Mouse (Mus musculus) large intestine, adult 2 months (tissue): Measurements from ENCODE around the gene Plekhb1. TPM values are rescaled to one million over a fixed set of nuclear protein-coding genes. Genes with fewer than 3 reads are reported as not detected.

Experiments
- DNase-seq: peaks from one replicate; pipeline ENCODE4 v3.0.0-alpha.2; 2012; ENCODE audit warnings: low read depth, low spot score
- WGBS: fragments of 180-500 bp; shearing (Covaris S2); methylation state at CpG from one replicate; pipeline ENCODE4 v1.1.7; 2018; 5-methylcytosine and 5-hydroxymethylcytosine counted together
- polyA plus RNA-seq: library from polyadenylated mRNA; depleted of rRNA; stranded (reverse); fragments of >200 nt; gene quantifications from 2 replicates; pipeline ENCODE4 v1.2.3, GENCODE M21; 2012

Plekhb1 gene
- polyA plus RNA-seq, 1 experiment = 9.1 TPM

DNA sequence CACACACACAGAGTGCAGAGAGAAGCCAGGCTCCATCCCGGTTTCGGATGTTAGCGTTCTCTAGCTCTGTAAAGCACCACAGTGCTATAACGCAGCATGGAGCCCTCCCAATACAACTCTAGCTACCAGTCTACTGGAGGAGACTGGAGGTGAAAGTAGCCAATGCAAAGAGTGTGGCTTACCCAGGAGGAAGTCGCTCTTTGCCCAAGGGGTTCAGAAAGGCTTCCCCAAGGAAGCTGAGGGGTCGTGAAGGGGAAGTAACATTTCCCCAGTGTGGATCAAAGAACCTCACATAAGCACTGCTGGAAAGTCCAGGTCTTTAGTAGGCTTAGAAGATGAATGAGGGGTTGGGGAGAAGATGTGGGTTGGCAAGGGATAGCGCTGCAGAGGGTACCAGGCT is 950 bp downstream of the Plekhb1 start:
- DNase-seq = no peak
- 87% methylated on average over 7 of the region's 7 CpGs for WGBS

DNA sequence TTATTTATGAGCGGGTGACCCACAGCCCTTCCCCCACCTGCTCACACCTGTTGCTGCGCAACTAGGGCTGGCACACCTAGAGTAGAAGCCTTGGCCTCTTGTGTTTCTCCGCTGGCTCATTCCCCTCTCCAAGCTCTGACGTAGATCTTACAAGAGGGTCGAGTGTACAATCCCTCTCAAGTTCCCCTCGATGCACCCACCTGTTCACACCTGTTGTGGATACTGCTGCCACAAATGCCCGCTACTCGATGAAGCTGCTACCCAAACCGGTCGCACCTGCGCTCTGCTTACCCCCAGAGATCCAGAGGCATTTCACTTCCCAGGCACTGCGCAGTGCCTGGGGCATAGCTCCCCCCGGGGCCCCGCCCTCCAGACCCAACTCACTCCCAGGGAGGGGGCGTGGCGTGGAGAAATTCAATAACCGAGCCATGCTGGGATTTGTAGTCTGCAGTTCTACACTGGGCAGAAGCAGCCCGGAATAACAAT is 4.1 kb downstream of the Plekhb1 start:
- DNase-seq = no peak
- 25% methylated on average over 18 of the region's 18 CpGs for WGBS

DNA sequence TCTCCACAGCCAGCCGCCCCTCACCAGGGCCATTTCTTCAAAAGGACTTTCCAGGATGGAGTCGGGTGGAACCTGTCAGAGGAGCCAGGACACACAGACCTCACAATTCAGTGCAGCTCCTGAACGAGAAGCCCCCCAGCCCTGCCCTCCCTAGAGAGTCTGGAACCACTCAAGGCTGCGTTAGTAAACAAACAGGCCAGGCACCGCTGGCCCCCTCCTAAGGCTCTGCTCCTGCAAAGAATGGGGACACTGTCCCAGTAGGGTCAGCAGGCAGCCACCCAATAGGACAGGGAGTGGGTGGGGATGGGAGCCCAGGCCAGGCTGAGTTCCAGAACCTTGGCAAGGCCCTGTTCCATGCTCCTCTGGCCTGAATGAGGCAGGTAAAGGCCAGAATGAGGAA is 5.5 kb downstream of the Plekhb1 start:
- WGBS = 53% methylated on average over 5 of the region's 5 CpGs
- no peak for DNase-seq

DNA sequence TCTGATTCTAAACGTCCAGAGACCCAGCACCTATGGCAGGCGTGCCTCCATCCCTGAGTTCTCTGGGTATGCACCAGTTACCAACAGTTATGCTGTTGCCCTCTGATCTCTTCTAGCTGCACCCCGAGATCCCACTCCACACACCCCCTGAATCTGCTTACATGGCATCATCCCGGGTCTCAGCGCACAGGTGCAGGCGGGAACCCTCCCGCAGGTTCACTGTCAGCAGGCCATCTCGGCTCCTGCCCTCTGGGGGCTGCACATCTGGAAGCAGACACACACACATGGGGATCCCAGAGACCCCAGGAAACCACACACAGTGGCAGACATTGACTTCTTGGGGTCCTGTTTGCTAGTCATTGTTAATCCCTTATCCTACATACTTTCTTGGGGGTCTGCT is 7.8 kb downstream of the Plekhb1 start:
- no peak for DNase-seq
- 90% methylated on average over 8 of the region's 8 CpGs for WGBS

DNA sequence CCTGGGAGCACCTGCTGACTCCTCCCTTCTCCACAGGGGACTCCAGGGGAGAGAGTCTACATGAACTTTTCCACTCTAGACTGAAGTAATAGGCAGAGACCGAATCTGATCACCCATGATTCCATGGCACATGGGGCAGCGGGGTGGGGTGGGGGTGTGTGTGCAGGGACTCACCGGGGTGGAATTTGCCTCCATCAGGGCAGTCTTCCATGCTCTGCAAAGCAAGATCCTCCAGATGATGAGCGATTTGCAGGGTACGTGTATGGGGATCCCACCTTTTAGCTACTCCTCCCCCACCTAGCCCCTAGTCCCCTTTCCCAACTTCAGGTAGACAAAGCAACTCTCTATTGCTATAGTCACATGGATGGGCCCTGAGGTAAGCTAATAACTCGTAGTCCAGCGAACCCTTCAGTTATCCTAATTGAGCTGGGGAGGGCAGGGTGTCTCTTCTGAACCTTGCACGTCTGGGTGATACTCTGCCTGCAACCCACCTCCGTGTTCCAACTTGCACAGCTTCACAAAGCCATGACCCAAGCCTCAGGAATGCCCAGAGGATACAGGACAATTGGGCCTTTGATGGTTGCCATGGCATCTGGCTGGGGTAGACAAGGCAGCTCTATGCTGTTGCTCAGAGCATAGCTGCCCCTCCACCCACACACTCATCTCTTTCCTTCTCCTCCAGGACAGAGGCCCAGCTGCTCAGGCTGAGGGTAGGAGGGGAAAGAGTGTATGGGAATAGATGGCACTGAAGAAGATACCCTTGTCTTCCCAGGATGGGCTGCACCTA is 8.5 kb downstream of the Plekhb1 start:
- no peak for DNase-seq
- WGBS = 86% methylated on average over 9 of the region's 9 CpGs

DNA sequence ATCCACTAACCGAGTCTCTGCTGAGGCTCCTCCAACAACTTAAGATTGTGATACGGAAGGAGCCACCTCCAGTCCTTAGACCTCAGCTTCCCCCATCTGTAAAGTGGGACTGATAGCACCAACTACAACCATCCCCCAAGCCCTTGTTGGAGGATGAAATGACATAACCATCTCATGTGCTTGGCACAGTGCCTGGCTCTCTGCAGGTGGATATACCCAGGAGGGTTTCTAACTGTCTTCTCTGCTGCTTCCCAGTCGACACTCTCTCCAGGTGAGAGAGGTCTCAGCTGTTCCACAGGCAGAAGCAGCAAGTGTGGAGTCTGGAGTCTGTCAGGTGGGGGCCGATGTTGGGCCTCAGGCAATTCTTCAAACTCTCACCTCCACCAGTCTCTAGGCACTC is 11.2 kb downstream of the Plekhb1 start:
- no peak for DNase-seq
- 54% methylated on average over 4 of the region's 4 CpGs for WGBS

DNA sequence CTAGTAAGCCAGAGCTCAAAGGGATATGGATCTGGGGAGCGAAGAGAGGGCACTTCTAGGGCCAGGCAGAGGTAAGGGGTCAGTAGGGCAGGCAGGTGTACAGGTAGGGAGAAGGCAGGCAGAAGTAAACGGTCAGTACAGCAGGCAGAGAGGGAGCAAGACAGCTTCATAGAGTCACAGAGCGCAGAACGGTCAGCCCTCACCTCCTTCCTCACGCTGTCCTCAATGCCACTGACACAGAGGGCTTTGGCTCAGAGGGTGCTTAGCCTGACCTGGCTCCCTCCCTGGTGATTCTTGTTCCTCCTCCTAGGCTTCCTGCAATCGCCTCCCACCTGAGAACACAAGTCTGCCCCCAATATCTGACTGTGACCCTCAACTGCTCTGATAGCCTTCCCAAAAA is 11.8 kb downstream of the Plekhb1 start:
- DNase-seq = no peak
- 81% methylated on average over 6 of the region's 6 CpGs for WGBS

DNA sequence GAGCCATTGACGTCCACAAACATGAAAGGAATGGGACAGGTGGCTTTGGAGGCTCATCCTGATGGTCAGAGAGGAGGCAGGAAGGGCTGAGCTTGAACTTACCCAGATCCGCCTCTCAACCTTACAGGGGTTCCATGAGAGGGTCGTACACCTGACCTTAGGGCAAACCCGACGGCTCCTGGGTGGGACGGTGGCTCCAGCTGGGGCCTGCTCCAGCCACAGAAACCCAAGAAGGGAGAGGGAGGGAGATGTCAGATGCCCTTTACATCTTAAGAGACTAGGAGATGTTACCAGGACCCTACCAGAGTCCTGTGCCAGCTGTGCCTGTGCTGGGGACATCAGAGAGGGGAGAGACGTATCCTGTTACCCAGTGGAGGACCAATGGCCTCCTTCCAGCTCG is 12.4 kb downstream of the Plekhb1 start:
- 82% methylated on average over 8 of the region's 8 CpGs for WGBS
- DNase-seq = no peak

DNA sequence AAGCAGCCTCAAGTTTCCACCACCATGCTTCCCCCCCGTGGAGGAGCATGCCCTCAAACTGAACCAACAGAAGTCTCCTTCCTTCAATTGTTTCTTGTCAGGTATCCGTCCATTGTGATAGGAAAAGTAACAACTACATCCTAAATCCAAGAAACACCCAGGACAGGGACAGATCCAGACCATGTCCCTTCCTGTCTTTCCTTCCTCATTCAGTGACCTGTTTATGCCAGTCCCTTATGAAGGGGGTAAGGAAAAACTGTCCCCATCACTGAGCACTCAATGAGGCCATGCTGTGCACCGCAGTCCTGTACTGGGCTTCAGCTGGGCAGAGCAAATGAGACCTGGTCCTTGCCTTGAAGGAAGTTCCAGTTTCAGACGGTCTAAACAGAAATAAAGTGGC is 13.1 kb downstream of the Plekhb1 start:
- WGBS = 74% methylated on average over 4 of the region's 4 CpGs

DNA sequence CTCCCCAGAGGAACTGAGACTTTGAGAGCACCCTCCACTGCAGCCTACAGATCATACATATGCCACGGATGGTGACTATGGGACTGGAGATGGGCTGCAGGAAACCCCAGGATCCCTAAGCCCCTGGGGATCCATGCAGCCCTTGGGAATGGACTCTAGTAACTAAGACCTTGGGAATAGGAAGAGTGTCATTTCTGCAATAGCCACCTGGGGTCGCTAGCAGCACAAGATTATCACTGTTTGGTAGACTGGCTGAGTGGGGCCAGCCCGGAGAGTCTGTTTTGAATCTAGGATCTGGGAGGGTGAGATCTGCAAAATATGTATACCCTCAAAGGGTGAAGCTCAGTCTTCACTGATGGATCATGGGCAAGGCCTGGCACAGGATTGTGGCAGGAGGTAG is 17.1 kb downstream of the Plekhb1 start:
- peak; percentile 14 for DNase-seq
- WGBS = 48% methylated on average over 3 of the region's 3 CpGs

More for the DNA sequence above, 13.1 kb downstream of the Plekhb1 start:
- DNase-seq = no peak

DNA sequence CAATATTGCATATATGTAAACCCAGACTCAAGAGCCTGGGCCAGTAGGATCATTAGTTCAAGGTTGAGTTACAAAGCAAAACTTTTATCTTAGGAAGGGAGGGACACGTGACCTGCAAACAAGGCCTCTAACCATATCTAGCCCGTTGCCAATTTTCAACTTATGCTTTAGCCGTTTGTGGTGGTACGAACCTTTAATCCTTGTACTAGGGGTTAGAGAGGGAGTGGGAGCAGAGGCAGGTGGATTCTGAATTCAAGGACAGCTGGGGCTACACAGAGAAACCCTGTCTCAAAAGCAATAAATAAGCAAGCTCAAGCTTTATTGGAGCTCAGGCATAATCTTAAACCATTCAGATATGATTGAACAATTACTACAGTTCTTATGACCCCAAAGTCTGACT is 19.8 kb downstream of the Plekhb1 start:
- DNase-seq = no peak
- 56% methylated on average over 4 of the region's 4 CpGs for WGBS

DNA sequence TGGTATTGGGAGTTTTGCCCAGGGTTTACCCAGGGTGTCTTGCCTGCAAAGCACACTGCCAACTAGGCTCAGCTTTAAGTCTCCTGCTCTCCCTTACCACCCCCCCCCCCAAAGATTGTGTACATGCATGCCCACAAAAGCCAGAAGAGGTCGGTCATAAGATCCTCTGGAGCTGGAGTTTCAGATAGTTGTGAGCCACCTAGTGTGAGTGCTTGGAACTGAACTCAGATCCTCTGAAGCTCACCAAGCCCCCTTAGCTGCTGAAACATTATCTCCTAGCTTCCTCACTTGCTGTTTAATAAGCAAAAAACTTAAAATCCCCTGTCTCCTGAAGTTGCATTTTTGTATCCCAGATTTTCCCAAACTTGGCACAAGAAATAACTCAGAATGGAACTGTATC is 24.6 kb downstream of the Plekhb1 start:
- 10% methylated on average over 1 of the region's 1 CpGs for WGBS
- no peak for DNase-seq

DNA sequence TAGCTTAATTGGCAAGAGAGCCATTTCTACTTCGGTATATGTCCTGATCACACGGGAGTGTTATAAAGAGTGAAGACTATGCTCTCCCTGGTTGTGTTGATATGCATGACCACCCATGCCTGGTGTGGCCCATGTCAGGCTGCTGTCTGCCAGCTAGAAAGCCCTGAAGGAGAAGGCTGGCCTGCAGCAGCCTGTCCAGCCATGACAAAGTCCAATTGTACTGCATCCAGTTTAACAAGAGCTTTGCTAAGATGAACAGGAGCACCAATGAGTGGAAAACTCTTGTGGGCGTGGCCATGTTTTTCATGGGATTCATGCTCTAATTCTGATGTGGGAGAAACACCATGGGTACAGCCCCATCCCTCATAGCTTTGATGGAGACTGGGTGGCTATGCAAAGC is 37.7 kb downstream of the Plekhb1 start:
- WGBS = 55% methylated on average over 3 of the region's 3 CpGs
- DNase-seq = no peak

DNA sequence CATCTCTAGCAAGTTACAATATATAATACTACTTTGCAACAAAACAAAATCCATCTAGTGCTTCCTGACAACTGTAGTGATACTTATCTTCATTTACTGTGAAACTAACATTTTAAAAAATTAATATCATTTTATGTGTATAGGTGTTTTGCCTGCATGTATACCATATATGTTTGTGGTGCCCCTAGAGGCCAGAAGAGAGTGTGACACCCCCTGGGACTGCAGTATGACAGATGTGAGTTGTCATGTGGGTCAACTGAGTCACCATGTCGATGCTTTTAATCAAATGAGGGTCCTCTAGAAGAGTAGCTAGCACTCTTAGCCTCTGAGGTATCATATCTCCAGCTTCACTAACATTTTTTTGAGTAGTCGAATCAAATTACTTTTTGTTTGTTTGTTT is 39.9 kb downstream of the Plekhb1 start:
- no peak for DNase-seq
- WGBS = 79% methylated on average over 2 of the region's 2 CpGs

DNA sequence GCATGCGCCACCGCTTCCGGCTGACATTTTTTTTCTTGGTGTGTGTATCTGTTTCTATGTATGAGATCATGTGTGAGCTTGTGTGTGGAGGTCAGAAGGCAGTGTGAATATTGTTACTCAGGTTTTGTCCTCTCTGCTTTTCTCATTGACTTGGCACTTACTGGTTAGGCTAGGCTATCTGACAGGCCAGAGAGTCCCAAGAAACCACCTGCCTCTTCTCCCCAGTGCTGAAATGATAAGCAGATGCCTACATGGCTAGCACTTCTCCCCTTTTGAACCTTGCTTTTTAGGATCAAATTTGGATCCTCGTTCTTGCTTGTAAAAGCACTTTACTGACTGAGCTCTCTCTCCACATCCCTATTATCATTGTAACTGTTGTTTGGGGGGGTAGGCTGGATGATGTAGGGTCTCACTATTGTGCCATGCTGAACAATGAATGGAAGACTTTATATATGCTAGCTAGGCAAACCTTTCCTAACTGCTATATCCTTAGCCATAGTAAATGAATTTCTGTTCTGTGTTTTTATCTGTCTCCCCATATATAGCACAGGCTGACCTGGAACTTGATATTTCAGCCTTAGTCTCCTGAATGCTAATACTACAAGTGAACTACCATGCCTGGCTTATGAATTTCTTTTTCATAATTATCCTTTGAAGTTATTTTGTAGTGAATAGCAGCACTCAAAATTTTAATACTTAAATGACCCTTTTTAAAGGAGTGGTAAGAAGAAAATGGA is 45.9 kb downstream of the Plekhb1 start:
- DNase-seq = no peak
- 88% methylated on average over 4 of the region's 4 CpGs for WGBS

DNA sequence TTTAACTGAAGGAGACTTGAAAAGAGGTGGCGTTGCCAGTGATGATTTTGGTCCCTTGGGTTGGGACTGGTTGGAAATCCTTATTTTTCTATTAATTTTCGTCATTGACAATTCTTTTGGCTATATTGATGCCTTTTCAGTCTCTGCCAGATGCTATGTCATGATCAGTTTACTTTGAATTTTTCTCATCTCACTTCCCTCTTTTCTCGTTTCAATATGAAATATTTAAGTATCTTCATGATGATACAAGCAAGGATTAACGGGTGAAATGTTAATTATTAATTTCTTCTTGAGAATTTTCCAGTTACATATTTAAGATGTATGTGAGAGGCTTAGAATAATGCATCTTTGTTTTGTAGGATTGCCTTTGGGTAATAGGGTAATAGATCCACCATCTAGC is 53.3 kb downstream of the Plekhb1 start:
- WGBS = 3% methylated on average over 4 of the region's 4 CpGs
- DNase-seq = no peak

DNA sequence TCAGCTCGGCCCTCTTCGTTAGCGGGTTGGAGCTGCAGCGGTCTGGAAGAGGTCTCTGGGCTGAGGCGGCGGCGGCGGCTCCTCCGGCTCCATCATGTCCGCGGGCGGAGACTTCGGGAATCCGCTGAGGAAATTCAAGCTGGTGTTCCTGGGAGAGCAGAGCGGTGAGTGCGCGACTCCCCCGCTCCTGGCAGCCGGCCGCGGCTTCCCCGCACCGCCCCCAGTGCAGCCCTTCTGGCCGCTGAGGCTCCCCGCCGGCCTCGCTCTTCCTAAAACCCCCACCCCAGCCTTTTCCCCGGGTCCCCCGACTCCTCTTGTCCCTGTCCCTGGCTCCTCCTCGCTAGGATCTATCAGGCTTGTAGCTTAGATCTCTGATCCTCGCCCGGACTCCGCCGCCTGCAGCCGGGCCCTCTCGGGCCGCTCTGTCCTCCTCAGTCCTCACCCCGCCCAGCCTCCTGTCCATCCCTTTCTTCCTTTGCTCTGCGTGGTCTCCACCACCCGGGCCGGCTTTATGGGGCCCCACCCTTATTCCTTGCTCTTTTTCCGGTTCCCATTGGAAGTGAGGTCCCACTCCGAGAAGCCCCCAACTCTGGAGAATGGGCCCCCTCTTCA is 54.0 kb downstream of the Plekhb1 start, which contains the start of gene Mrpl48:
TSS of gene Mrpl48 (minus strand) at position 172 of the 612 bp plus-strand sequence.
- DNase-seq = no peak
- 2% methylated on average over 39 of the region's 43 CpGs for WGBS

DNA sequence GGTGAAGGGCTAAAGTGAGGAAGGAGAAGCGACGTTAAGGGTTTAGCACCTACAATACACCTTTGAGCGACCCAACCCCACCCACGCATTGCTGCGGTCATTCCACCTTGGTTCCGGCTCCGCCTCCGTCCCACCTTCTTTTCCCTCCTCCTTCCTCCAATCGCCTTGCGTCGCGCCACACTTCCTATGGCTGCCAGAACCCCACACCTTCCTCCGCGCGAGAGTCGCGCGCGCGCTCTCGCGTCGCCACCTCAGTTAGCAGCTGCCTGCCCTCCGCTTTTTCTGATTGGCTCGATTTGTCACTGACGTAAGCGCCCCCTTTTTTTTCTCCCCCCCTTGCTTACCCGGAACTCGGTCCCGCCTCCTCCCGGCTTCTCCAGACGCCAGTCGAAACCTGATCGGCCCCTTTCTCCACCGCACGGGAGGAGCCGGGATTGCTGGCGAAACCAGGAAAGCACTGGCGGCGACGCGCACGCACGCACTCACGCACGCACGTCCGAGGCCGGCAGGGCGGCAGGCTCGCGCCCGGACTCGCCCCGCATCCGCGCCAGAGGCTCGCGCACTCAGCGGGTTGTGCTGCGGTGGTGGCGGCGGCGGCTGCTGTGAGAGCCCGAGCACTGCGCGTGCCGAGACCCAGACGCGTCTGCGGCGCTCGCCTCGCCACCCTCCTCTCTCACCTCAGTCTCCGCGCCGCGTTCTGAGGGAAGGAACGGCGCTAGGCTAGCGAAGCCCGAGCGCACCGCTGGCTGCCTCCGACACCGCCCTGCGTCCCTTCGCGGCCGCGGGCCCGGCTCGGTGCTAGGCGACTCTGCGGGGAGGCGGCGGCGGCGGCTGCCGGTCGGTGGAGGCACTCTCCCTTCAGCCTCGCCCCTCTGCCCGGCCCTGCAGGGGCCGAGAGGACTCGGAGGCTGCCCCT is 54.7 kb downstream of the Plekhb1 start, which contains the start of gene Rab6a:
TSS of gene Rab6a (plus strand) at position 197 of the 916 bp plus-strand sequence.
- DNase-seq = peak; percentile 97
- WGBS = under 1% methylated on average over 105 of the region's 105 CpGs

DNA sequence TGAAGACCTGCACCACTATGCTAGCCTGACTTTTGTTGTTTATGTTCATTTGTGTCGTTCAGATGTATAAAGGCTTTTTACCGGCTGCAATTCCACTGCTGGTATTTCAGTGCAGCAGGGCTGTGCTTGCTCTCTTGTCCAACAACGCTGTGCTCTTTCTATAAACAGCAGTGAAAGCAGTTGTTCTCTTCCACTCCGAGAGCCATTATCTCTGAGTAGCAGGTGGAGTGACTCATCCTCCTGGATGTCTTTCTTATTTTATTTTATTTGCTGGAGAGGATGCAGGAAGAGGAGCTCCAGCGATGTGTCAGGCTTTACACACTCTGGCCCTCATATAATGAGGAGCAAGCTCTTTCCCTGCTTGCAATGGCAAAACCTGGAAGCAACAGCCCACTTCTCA is 62.0 kb downstream of the Plekhb1 start:
- WGBS = 55% methylated on average over 5 of the region's 5 CpGs
- no peak for DNase-seq

DNA sequence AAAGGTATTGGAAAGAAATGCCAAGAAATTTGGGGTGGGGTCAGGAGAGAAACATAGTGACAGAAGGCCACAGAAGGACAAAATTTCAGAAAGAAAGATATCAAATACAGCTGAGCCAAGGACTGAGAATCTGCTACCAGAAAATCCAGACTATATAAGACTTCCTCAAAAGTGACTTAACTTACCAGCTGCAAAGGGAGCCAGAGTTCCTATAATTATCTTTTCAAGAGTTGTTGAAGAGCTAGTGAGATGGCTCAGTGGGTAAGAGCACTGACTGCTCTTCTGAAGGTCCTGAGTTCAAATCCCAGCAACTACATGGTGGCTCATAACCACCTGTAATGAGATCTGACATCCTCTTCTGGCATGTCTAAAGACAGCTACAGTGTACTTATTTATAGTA is 68.9 kb downstream of the Plekhb1 start:
- no peak for DNase-seq
